Mouse (Mus musculus): ENCODE data around the gene Zfp706.

Zfp706 gene

GRCm38 (mm10) chr15:37007233-37007958 lies at the start of gene Zfp706:
Gene Zfp706 (minus strand): TSS chr15:37007773.
- peak; percentile 95 to 97 for DNase-seq (ENCODE audit: low spot score in 2 of 2)

GRCm38 (mm10) chr15:37054582-37054981 lies 47.0 kb upstream of the Zfp706 start:
- DNase-seq (ENCODE audit: low spot score in 2 of 2): no peak

DNA sequence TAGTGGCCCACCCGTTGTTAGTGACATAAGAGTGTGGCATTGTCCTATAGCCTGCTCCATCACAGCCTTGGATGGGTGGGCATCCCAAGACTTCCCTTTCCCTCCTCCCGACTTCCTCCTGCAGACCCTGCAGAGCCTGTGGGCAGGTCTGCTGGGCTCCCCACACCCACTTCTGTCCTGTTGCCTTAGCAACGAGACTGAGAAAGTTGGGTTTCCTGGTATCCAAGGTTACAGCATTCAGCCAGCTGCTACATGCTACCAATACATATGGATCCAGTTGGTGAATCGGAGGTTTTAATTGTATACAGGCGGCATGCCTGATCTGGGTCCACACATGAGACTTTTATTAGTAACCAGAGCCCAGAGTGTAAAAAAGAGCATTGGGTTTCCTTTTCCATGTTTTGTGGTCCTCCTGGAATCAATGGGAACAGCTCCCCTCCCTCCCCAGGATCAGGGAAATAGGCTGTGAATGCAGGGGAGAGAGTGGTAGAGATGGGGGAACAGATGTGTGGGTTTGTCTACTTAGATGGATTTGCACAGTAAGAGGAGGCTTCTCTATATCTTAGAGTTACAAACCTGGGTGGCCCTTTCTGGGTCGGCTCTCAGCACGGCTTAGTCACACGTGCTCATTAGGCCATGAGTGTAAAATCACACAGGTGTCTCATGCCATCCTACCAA lies 45.7 kb upstream of the Zfp706 start:
- no peak for DNase-seq (ENCODE audit: low spot score in 2 of 2)

DNA sequence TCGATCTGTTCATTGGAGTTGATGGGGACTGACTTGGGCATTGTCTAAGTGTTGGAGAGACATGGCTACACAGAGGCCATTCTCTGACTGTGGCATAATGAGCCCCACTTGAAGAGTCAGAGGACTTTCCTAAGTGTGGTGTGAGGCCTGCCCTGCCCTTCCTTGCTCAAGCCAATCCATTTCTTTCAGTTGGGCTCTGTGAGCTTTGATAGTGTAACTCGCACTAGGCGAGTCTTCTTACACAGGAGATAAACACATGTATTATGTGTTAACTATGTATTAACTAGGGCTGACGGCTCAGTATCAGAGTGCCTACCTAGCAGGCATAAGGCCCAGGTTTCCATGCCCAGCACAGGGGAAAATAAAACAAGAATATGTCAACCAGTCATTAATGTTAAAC lies 39.8 kb upstream of the Zfp706 start:
- DNase-seq (ENCODE audit: low spot score in 2 of 2): no peak

GRCm38 (mm10) chr15:37046586-37046985 lies 39.0 kb upstream of the Zfp706 start:
- no peak for DNase-seq (ENCODE audit: low spot score in 2 of 2)

DNA sequence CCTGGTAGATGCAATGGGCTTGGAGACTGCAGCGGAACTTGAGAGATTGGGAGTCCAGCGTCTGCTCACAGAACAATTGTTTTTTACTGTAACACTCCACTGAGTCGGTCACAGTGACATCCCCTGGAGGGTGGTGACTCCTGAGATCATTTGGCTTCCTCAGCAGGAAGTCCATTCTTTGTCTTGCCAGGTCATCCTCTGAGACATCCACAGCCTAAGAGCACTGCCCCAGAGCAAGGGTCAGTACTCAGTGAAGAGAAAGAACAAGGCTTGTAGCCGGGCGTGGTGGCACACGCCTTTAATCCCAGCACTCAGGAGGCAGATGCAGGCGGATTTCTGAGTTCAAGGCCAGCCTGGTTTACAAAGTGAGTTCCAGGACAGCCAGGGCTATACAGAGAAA lies 38.6 kb upstream of the Zfp706 start:
- no peak for DNase-seq (ENCODE audit: low spot score in 2 of 2)

GRCm38 (mm10) chr15:37045456-37045855 lies 37.9 kb upstream of the Zfp706 start:
- DNase-seq (ENCODE audit: low spot score in 2 of 2): no peak

- no peak for DNase-seq (ENCODE audit: low spot score in 2 of 2)
Measured at GRCm38 (mm10) chr15:37042559-37042958, 35.0 kb upstream of the Zfp706 start.

- no peak for DNase-seq (ENCODE audit: low spot score in 2 of 2)
Measured at GRCm38 (mm10) chr15:37041214-37041613, 33.6 kb upstream of the Zfp706 start.

DNA sequence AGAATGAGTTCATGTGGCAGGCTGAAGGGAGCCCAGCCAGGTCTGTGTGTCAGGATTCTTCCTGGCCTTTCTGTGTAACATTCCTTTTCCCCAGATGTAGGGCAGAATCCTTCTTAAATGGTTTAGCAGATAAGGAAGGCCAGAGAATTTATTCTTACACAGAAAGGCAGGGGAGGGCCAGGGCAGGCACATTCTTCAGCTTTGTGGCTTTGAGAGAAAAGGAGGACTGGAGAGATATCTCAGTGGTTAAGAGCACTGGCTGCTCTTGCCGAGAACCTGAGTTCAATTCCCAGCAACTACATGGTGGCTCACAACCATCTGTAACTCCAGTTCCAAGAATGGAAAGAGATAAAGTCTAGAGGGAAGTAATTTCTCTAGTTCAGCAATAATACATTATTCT lies 31.1 kb upstream of the Zfp706 start:
- DNase-seq (ENCODE audit: low spot score in 2 of 2): no peak

GRCm38 (mm10) chr15:37037704-37038103 lies 30.1 kb upstream of the Zfp706 start:
- no peak for DNase-seq (ENCODE audit: low spot score in 2 of 2)

- no peak for DNase-seq (ENCODE audit: low spot score in 2 of 2)
Measured at GRCm38 (mm10) chr15:37036481-37037156, 29.0 kb upstream of the Zfp706 start.

- DNase-seq (ENCODE audit: low spot score in 2 of 2): no peak
Measured at GRCm38 (mm10) chr15:37034155-37034554, 26.6 kb upstream of the Zfp706 start.

DNA sequence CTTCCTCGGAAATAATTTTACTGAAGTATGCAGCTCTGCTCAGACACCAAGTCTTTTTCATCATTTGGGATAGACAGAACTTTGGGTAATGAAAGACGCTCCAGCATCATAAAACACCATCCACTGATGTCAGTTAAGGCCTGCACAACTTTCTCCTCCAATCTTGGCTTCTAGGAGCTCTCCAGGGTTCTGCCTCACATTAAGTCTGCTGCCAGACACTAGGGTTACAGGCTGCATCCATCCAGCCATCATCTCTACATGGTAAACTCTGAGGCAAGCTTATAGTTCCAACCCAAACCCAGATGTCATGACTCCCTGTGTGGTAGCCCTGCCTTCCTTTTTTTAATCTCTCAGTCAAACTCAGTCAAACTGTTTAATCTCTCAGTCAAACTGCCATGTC lies 25.9 kb upstream of the Zfp706 start:
- DNase-seq (ENCODE audit: low spot score in 2 of 2): no peak

DNA sequence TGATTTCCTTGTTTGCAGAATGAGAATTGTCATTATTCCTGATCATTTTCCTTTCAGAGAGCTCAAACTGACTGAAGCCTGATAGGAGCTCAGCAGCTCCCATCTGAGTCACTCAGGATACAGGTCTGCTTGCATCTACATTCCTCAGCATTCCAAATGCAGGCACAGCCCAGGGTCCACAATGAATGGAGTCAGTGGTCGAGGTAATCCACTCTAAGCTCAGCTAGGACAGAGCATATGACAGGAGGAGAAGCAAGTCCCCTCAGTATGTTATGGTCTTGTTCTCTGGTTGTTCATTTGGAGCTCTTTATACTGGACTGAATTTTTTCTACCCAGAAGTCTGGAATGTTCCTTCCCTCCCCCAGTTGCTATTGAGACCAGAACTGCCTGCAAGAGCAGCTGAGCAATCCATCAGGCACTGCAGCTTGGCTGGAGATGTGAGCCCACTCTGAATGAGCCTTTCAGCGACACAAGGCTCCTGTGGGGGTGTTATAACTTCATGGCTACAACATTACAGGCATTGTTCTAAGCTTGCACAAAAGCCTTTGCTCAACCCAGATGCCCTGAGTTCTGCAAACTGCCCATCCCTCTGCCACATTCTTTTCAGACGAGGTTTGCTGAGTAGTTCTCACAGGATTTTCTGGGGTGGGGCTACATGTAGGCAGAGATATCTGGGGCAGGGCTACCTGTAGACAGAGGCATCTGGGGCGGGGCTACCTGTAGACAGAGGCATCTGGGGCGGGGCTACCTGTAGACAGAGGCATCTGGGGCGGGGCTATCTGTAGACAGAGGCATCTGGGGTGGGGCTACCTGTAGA lies 24.0 kb upstream of the Zfp706 start:
- no peak for DNase-seq (ENCODE audit: low spot score in 2 of 2)

GRCm38 (mm10) chr15:37030929-37031328 lies 23.4 kb upstream of the Zfp706 start:
- no peak for DNase-seq (ENCODE audit: low spot score in 2 of 2)

DNA sequence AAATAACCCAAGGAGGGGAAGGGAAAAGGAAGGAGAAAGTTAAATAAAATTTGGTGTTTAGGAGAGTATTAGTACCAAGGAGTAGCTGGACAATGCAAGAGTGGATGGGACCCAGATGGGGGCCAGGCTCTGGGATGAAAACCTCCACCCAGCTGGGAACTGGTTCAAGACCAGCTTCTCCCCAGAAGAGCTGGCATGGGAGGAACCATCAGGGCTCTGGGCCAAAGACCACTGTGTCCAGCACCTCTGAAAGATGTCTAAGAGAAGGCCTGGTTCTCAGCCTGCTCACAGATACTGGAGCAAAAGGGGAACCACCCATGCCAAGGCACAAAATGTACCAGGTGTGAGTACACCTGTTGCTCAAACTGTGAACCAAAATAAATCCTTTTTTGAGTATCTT lies 20.4 kb upstream of the Zfp706 start:
- DNase-seq (ENCODE audit: low spot score in 2 of 2): no peak

- DNase-seq (ENCODE audit: low spot score in 2 of 2): no peak
Measured at GRCm38 (mm10) chr15:37026458-37026857, 18.9 kb upstream of the Zfp706 start.

DNA sequence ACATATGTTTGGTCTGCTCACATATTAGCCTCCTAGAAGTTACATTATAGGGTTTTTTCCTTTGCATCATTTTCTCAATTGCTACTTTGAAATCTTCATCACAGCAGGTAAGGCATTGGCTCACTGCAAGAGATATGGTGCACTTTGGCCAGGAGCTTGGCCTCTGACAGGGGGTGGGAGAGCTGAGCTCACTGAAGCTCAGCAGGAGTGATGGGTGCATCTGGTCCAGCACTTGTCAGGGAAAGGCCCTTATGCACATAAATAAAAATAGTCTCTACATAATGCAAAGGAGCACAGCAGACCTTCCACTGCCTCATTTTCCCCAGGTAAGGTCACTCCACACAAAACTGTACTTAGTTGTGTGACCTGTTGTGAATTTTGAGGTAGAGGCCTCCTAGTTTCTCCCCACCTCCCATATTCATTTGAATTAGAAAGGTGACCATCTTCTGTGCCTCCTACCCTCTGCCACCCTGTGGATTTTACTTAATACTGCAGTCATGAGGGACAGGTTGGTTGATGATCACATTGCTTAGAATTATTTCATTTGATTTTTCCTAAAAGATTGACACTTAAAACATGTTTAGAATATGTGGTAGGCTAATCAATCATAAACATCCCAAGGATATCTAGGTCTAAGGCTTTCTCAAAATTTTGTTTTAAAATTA lies 13.1 kb upstream of the Zfp706 start:
- DNase-seq (ENCODE audit: low spot score in 2 of 2): no peak

DNA sequence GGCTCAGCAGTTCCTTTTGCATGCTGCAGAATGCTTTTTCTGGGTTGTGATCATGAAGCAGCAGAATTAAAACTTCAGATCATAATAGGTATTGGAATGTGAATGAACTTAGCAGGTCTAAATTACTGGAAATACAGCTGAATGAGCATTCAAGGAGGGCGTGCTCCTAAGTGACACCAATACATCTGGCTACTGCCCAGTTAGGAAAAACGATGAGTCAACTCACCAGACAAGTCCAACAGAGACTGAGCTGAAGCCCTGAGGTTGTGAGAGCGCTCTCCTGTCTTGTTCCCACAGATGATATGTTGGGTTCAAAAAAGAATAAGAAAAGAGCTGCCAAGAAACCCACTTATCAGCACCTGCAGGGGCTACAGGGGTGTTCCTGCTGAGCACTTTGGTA lies 11.9 kb upstream of the Zfp706 start:
- no peak for DNase-seq (ENCODE audit: low spot score in 2 of 2)

GRCm38 (mm10) chr15:37011897-37012296 lies 4.3 kb upstream of the Zfp706 start:
- DNase-seq (ENCODE audit: low spot score in 2 of 2): no peak

DNA sequence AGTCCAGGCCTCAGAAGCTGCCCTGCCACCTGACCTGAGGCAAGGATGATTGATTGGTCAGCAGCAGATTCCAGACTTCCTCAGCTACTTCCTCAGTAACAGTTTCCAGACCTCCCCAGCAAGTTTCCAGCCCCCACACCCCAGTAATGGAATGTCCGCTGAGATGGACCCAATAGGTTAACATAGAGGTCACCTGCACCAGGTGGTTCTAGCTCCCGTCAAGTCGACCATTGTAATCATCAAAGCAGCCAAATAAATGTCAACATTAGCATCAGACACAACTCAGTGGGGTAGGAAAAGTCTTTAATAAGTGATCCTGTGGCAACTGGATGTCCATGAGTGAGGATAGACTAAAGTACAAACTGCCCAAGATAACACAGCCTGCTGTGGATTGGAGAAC lies 3.7 kb upstream of the Zfp706 start:
- DNase-seq (ENCODE audit: low spot score in 2 of 2): no peak

Measured in urinary bladder, adult 18-20 months (tissue).